Mouse (Mus musculus): ENCODE results near the gene Acot7. TPM values are rescaled to one million over a fixed set of nuclear protein-coding genes. Genes with fewer than 3 reads are reported as not detected.

Gene Acot7
- polyA plus RNA-seq, 1 experiment = 0.51 TPM

- Histone ChIP-seq H3K4me3 (replicated peaks) (no peak overlapping the region), H3K27me3 (ENCODE audit: control insufficient read depth) (peaks cover 67% of the 10 kb centered on the region), H3K36me3 (ENCODE audit: control insufficient read depth) (no peaks in the 10 kb centered on the region), H3K9me3 (ENCODE audit: control insufficient read depth, low read length) (no peaks in the 10 kb centered on the region), H3K4me1 (ENCODE audit: control insufficient read depth) (no peaks in the 10 kb centered on the region; the same call in 1 of the 2 replicates)
- TF ChIP-seq GATA1 (IDR thresholded peaks at IDR 0.05; ENCODE audit: low read length) (no peak), TAL1 (IDR thresholded peaks at IDR 0.05; ENCODE audit: low read length) (no peak)
Measured at GRCm38 (mm10) chr4:152276389-152277347, 98.7 kb downstream of the Acot7 start.

- Histone ChIP-seq H3K4me1 (ENCODE audit: control insufficient read depth) (peaks cover 2% of the 10 kb centered on the region), H3K27me3 (ENCODE audit: control insufficient read depth) (peaks cover 72% of the 10 kb centered on the region), H3K4me3 (replicated peaks) (no peak overlapping the region), H3K36me3 (ENCODE audit: control insufficient read depth) (no peaks in the 10 kb centered on the region), H3K9me3 (ENCODE audit: control insufficient read depth, low read length) (peaks cover under 1% of the 10 kb centered on the region; the same call in 1 of the 2 replicates)
- TF ChIP-seq GATA1 (IDR thresholded peaks at IDR 0.05; ENCODE audit: low read length) (no peak), TAL1 (IDR thresholded peaks at IDR 0.05; ENCODE audit: low read length) (no peak)
Measured at GRCm38 (mm10) chr4:152277916-152278315, 100.0 kb downstream of the Acot7 start.

GRCm38 (mm10) chr4:152278986-152279385, 101.1 kb downstream of the Acot7 start:
- TF ChIP-seq GATA1 (IDR thresholded peaks at IDR 0.05; ENCODE audit: low read length) (no peak), TAL1 (IDR thresholded peaks at IDR 0.05; ENCODE audit: low read length) (no peak)
- Histone ChIP-seq H3K4me3 (replicated peaks) (no peak overlapping the region), H3K36me3 (ENCODE audit: control insufficient read depth) (no peaks in the 10 kb centered on the region), H3K4me1 (ENCODE audit: control insufficient read depth) (peaks cover 9% of the 10 kb centered on the region), H3K9me3 (ENCODE audit: control insufficient read depth, low read length) (peaks cover 2% of the 10 kb centered on the region; the same call in 1 of the 2 replicates), H3K27me3 (ENCODE audit: control insufficient read depth) (peaks cover 72% of the 10 kb centered on the region)

- H3K9me3 ChIP-seq (ENCODE audit: control insufficient read depth, low read length) = peaks cover 2% of the 10 kb centered on the region; the same call in 1 of the 2 replicates
- no peaks in the 10 kb centered on the region for H3K36me3 ChIP-seq (ENCODE audit: control insufficient read depth)
- H3K4me3 ChIP-seq (replicated peaks) = no peak overlapping the region
- TF ChIP-seq GATA1 (IDR thresholded peaks at IDR 0.05; ENCODE audit: low read length) = no peak
- TF ChIP-seq TAL1 (IDR thresholded peaks at IDR 0.05; ENCODE audit: low read length) = no peak
- peaks cover 16% of the 10 kb centered on the region for H3K4me1 ChIP-seq (ENCODE audit: control insufficient read depth)
- H3K27me3 ChIP-seq (ENCODE audit: control insufficient read depth) = peaks cover 72% of the 10 kb centered on the region
Measured at GRCm38 (mm10) chr4:152281601-152282000, 103.7 kb downstream of the Acot7 start.

GRCm38 (mm10) chr4:152282721-152283120, 104.8 kb downstream of the Acot7 start:
- TF ChIP-seq TAL1 (IDR thresholded peaks at IDR 0.05; ENCODE audit: low read length) (no peak), GATA1 (IDR thresholded peaks at IDR 0.05; ENCODE audit: low read length) (no peak)
- H3K4me1 ChIP-seq (ENCODE audit: control insufficient read depth) = peaks cover 20% of the 10 kb centered on the region
- no peaks in the 10 kb centered on the region for H3K36me3 ChIP-seq (ENCODE audit: control insufficient read depth)
- H3K27me3 ChIP-seq (ENCODE audit: control insufficient read depth) = peaks cover 77% of the 10 kb centered on the region
- H3K9me3 ChIP-seq (ENCODE audit: control insufficient read depth, low read length) = peaks cover 2% of the 10 kb centered on the region; the same call in 1 of the 2 replicates
- no peak overlapping the region for H3K4me3 ChIP-seq (replicated peaks)

DNA sequence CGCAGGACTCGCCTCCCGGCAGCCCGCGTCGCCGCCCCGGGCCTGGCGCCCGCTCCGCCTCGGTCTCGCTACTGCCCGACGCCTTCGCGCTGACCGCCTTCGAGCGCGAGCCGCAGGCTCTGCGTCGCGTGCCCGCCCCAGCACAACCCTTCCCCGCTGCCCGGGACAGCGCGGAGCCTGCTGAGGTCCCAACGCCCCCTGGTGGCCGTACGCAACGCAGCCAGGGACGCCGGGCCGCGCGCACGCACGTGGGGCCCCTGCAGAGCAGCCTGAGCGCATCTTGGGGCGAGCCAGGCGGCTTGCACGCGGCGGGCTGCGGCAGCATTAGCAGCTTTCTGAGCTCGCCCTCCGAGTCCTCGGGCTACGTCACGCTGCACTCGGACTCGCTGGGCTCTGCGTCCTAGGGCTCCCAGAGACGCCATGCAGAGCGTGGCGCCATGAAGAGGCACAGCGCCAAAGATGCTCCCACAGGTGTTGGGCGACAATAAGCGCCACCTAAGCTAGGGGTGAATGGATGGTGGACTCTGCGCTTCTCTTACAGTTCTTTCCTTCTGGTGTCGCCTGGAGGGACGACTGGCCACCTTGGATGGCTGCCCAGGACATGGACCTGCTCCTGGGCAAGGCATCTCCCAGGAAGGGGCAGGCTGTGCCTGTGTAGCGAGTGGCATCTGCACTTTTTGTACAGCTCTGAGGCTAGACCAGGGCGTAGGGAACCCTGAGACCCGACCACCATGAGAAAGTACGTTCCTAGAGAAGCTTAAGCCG, 105.4 kb downstream of the Acot7 start:
- Histone ChIP-seq H3K27me3 (ENCODE audit: control insufficient read depth) (peaks cover 84% of the 10 kb centered on the region), H3K4me1 (ENCODE audit: control insufficient read depth) (peaks cover 20% of the 10 kb centered on the region), H3K9me3 (ENCODE audit: control insufficient read depth, low read length) (peaks cover 2% of the 10 kb centered on the region; the same call in 1 of the 2 replicates), H3K4me3 (replicated peaks) (no peak overlapping the region), H3K36me3 (ENCODE audit: control insufficient read depth) (no peaks in the 10 kb centered on the region)
- TF ChIP-seq TAL1 (IDR thresholded peaks at IDR 0.05; ENCODE audit: low read length) (no peak), GATA1 (IDR thresholded peaks at IDR 0.05; ENCODE audit: low read length) (no peak)

DNA sequence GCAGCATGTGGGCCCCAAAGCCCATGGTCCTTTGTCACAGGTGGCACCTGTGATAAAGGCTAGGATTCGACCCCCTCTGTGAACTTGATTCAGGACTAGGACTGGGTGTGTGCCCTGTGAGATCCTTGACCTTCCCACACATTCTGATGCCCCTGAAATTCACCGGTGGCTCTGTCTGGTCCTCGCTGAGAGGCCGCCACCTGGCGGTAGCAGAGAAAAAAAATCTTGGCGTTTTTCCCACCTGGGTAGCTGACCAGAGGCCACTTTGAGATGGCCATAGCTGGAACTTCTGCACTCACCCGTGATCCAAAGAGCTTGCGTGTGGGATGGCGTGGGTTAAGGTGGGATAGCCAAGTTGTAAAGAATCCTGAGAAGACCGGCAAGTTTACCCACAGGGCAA, 107.6 kb downstream of the Acot7 start:
- Histone ChIP-seq H3K36me3 (ENCODE audit: control insufficient read depth) (no peaks in the 10 kb centered on the region), H3K4me1 (ENCODE audit: control insufficient read depth) (peaks cover 20% of the 10 kb centered on the region), H3K4me3 (replicated peaks) (no peak overlapping the region), H3K9me3 (ENCODE audit: control insufficient read depth, low read length) (peaks cover 8% of the 10 kb centered on the region; the same call in 1 of the 2 replicates), H3K27me3 (ENCODE audit: control insufficient read depth) (peaks cover 93% of the 10 kb centered on the region)
- TF ChIP-seq GATA1 (IDR thresholded peaks at IDR 0.05; ENCODE audit: low read length) = no peak
- TF ChIP-seq TAL1 (IDR thresholded peaks at IDR 0.05; ENCODE audit: low read length) = no peak

DNA sequence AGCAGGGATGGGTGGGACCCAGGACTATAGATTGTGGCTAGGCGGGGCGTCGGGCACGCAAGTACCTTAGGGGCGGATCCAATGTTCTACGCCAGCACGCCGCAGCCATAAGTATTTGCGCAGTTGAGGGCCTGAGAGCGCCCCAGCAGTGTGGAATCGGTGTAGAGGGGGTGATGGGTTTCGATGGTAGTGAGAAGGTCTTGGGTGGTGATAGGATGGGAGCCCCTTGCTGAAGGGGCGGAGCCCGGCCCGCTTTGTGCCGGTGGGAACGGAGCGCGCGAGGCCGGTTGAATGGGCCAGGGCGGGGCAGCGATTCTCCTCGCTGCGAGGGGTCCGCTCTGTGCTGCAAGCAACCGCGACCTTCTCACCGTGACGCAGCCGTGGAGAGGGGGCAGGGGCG, 108.2 kb downstream of the Acot7 start:
- Histone ChIP-seq H3K4me3 (replicated peaks) (no peak overlapping the region), H3K27me3 (ENCODE audit: control insufficient read depth) (peaks cover 93% of the 10 kb centered on the region), H3K4me1 (ENCODE audit: control insufficient read depth) (peaks cover 20% of the 10 kb centered on the region), H3K36me3 (ENCODE audit: control insufficient read depth) (no peaks in the 10 kb centered on the region), H3K9me3 (ENCODE audit: control insufficient read depth, low read length) (peaks cover 8% of the 10 kb centered on the region; the same call in 1 of the 2 replicates)
- TF ChIP-seq GATA1 (IDR thresholded peaks at IDR 0.05; ENCODE audit: low read length) = no peak
- TF ChIP-seq TAL1 (IDR thresholded peaks at IDR 0.05; ENCODE audit: low read length) = no peak

GRCm38 (mm10) chr4:152286887-152287286, 109.0 kb downstream of the Acot7 start:
- no peak for TF ChIP-seq GATA1 (IDR thresholded peaks at IDR 0.05; ENCODE audit: low read length)
- no peak for TF ChIP-seq TAL1 (IDR thresholded peaks at IDR 0.05; ENCODE audit: low read length)

More at GRCm38 (mm10) chr4:152286887-152287286, 109.0 kb downstream of the Acot7 start:
- Histone ChIP-seq H3K9me3 (ENCODE audit: control insufficient read depth, low read length) (peaks cover 8% of the 10 kb centered on the region; the same call in 1 of the 2 replicates), H3K4me3 (replicated peaks) (no peak overlapping the region), H3K4me1 (ENCODE audit: control insufficient read depth) (peaks cover 20% of the 10 kb centered on the region), H3K27me3 (ENCODE audit: control insufficient read depth) (peaks cover 93% of the 10 kb centered on the region), H3K36me3 (ENCODE audit: control insufficient read depth) (no peaks in the 10 kb centered on the region)
